Mouse (Mus musculus) embryonic fibroblast, embryonic 13.5 days (primary cell): ENCODE data around the gene Ergic1. TPM values are rescaled to one million over a fixed set of nuclear protein-coding genes. Genes with fewer than 3 reads are reported as not detected.

Source experiments
- H3K27ac ChIP-seq: 2 replicates; pipeline ENCODE4 v1.5.1; 2012; ENCODE audit warnings: low read length, control low read depth, inconsistent platforms; ENCODE audit not compliant: insufficient read depth
- H3K4me1 ChIP-seq: 2 replicates; pipeline ENCODE4 v1.6.1; 2011; ENCODE audit warnings: low read length; ENCODE audit not compliant: control insufficient read depth, insufficient read depth
- H3K4me3 ChIP-seq: 2 replicates; pipeline ENCODE4 v1.5.1; 2011; ENCODE audit warnings: mild to moderate bottlenecking, control low read depth, low read length; ENCODE audit not compliant: insufficient read depth
- CTCF ChIP-seq: IDR thresholded peaks from 2 replicates; pipeline ENCODE4 v1.5.1; 2011; ENCODE audit warnings: mild to moderate bottlenecking, control low read depth, low read length, moderate library complexity, borderline replicate concordance; ENCODE audit not compliant: insufficient read depth
- POLR2A ChIP-seq: IDR thresholded peaks from 2 replicates; pipeline ENCODE4 v1.6.1; 2011; ENCODE audit warnings: low read depth, mild to moderate bottlenecking, control low read depth, low read length, moderate library complexity
- polyA plus RNA-seq: library from polyadenylated mRNA; stranded (reverse); fragments of >200 nt; gene quantifications from 2 replicates; pipeline ENCODE4 v1.2.4, GENCODE M21; 2011; ENCODE audit warnings: low read depth; ENCODE audit not compliant: missing spikeins, insufficient read length

The Ergic1 gene
- polyA plus RNA-seq, 1 experiment, result 376 TPM

DNA sequence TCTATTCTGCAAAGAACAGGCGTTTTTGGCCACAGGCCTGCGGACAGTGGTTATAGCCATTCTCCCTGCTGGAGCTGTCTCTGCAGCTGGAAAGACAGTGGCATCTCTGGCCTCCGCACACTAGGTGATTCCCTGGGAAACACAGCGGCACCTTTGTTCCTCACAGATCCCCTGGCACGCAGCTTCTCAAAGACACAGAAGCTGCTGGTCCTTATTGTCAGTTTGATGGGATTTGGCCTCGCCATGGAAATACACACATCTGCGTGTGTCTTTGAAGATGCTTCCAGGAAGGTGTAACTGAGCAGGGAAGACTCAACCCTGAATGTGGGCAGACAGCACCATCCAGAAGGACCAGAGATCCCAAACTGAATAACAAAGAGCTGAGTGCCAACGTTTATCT lies 42.0 kb downstream of the Ergic1 start:
- peaks cover 30% of the 10 kb centered on the region for H3K4me1 ChIP-seq
- TF ChIP-seq POLR2A (no peak), CTCF (no peak)
- peak overlapping the region; percentile 15 for H3K27ac ChIP-seq
- H3K4me3 ChIP-seq, result no peak overlapping the region

DNA sequence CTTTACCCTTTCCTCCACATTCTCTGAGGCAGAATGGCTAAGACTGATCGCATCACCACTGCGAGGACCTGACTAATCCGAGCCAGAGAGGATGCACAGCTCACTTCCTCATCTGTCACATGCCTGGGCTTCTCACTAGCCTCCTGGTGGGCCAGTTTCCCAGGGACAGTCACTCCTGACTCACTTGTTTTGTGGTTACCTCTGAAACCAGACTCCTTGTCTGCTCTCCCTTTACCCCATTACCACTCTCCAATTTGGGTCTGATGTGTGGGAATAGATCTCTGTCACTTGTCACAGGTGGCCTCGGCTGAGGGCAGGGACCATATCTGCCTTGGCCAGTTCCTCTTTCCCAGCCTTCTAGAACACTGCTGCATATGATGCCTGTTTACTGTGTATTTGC lies 44.3 kb downstream of the Ergic1 start:
- Histone ChIP-seq H3K27ac (peak overlapping the region; percentile 79), H3K4me1 (peaks cover 42% of the 10 kb centered on the region)
- TF ChIP-seq POLR2A, result no peak
- no peak for TF ChIP-seq CTCF

DNA sequence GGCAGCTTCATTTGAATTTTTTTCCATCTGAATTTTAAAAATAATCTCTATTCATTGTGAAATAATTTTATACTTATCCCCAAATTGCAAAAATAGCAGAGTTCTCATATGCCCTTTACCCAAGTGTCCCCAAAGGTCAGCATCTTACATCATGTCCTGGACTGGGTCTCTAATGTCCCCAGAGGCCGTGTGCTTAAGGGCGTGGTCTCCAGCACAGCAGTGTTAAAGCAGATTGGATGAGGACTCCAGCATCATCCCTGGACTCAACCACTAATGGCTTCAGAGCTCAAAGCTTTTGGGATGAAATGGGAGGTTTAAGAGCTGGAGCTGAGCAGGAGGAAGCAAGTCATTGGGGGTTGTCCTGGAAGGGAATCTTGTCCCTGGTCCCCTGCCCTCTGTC lies 45.2 kb downstream of the Ergic1 start:
- H3K4me1 ChIP-seq, result peaks cover 45% of the 10 kb centered on the region
- H3K27ac ChIP-seq, result peak overlapping the region; percentile 76; the same call in 1 of the 2 replicates
- TF ChIP-seq POLR2A, result no peak
- H3K4me3 ChIP-seq, result no peak overlapping the region

More for the DNA sequence above, 44.3 kb downstream of the Ergic1 start:
- H3K4me3 ChIP-seq, result no peak overlapping the region

DNA sequence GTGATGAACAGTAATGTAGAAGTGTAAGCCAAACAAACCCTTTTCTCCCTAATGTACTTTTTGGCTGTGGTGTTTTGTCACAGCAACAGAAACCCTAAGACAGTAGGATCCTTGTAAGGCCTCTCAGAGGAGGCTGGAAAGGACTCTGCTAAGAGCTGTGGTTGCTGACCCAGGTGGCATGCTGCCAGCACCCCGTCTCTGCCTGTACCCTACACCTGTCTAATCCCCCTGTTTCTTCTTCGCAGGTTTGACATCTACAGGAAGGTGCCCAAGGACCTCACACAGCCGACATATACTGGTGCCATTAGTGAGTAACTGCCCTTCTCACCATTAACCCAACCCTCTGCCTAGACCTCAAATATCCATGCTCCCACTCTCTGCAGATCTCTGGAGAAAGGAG lies 47.1 kb downstream of the Ergic1 start:
- TF ChIP-seq CTCF, result no peak
- no peak for TF ChIP-seq POLR2A
- Histone ChIP-seq H3K27ac (no peak overlapping the region; the same call in 1 of the 2 replicates), H3K4me3 (no peak overlapping the region), H3K4me1 (peaks cover 36% of the 10 kb centered on the region)

DNA sequence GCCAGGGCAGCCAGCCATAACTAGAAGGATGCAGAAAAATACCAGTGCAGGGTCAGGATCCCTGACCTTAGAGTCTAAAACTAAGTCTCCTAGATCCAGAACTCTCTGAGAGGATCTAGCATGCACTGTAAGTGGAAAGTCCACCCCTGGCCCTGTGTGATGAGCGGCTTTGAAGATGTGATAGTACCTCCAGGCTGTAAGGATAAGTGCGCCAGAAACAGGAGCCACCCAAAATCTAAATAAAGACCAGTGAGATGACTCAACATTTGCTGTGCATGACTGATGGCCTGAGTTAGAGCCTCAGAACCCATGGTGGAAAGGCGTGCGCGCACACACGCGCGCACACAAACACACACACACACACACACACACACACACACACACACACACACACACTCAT lies 47.6 kb downstream of the Ergic1 start:
- Histone ChIP-seq H3K4me1 (peaks cover 36% of the 10 kb centered on the region), H3K4me3 (no peak overlapping the region)
- TF ChIP-seq POLR2A (no peak), CTCF (no peak)

DNA sequence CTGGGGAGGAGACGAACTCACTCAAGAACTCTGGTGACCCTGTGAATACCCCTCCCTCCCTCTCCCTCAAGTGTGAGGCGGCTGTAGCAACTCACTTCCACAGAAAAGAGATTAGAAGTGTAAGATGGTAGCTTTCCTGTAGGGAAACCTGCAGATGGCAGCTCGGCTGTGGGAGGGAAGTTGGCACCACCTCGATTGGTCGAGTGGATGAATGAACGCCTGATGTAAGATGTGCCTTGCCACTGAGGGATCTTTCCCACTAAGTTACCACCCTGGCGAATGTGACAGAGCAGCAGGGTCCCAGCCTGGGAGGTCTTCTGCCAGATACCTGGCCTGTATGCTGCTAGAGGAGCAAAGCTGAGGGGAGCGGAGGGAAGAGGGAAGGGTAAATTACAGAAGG lies 48.5 kb downstream of the Ergic1 start:
- TF ChIP-seq CTCF (no peak), POLR2A (no peak)
- Histone ChIP-seq H3K4me3 (no peak overlapping the region), H3K27ac (no peak overlapping the region), H3K4me1 (peaks cover 38% of the 10 kb centered on the region)

More for the DNA sequence above, 47.6 kb downstream of the Ergic1 start:
- H3K27ac ChIP-seq, result peak overlapping the region; percentile 32; the same call in 1 of the 2 replicates

DNA sequence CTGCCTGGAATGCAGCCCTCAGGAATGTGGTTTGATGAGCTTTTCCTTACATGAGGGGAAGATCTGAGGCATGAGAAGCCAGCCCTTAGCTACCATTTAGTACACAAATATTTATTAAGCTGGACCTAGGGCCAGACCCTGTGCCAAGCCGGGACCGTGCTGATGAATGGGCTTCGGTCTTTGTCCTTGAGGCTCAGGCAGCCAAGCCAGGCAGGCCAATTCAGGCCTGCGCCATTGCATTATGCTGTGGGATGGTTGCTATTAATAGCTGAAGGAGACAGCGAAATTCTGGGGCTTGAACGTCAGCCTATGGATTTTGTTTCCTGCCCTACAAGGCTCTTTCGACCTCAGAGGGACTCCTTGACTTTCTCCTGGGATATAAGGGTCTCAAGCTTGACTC lies 50.0 kb downstream of the Ergic1 start:
- H3K27ac ChIP-seq, result peak overlapping the region; percentile 52
- H3K4me1 ChIP-seq, result peaks cover 27% of the 10 kb centered on the region
- no peak overlapping the region for H3K4me3 ChIP-seq
- TF ChIP-seq POLR2A, result no peak
- no peak for TF ChIP-seq CTCF

DNA sequence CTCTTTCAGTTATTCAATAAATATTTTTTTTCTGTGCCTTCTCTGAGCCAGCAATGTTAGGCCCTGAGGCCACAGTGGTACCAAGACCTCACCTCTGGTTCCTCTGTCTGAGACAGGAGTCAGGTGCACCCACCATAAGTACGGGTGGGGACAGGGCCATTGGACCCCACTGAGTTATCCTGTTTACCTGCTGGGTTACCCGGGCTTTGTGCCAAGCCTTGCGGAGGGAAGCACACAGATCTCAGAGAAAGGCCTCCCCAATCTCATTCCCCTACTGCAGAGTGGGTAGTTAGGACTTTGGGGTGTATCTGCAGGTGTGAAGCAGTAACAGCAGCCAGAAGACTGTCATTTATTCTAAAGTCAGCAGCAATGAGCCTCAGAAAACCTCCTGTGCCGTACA lies 50.6 kb downstream of the Ergic1 start:
- TF ChIP-seq CTCF, result no peak
- no peak for TF ChIP-seq POLR2A
- H3K4me1 ChIP-seq, result peaks cover 27% of the 10 kb centered on the region
- H3K27ac ChIP-seq, result peak overlapping the region; percentile 52; the same call in 1 of the 2 replicates
- no peak overlapping the region for H3K4me3 ChIP-seq

DNA sequence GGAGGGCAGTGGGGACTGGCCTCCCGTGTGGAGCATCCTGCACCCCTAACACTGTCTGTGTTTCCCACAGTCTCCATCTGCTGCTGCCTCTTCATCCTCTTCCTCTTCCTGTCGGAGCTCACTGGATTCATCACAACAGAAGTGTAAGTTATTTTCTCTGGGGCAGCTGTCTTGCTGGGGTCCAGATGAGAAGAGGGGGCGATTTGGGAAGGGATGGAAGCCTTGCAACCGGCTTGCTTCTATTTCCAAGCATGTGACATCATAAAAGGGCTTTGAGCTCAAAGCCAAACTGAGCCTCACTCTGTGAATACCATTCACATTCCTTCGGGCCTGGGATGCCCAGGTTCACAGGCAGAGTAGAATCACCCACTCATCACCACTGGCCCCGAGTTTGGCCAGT lies 53.0 kb downstream of the Ergic1 start:
- Histone ChIP-seq H3K27ac (peak overlapping the region; percentile 32), H3K4me1 (peaks cover 24% of the 10 kb centered on the region), H3K4me3 (no peak overlapping the region)
- no peak for TF ChIP-seq POLR2A
- TF ChIP-seq CTCF, result no peak

DNA sequence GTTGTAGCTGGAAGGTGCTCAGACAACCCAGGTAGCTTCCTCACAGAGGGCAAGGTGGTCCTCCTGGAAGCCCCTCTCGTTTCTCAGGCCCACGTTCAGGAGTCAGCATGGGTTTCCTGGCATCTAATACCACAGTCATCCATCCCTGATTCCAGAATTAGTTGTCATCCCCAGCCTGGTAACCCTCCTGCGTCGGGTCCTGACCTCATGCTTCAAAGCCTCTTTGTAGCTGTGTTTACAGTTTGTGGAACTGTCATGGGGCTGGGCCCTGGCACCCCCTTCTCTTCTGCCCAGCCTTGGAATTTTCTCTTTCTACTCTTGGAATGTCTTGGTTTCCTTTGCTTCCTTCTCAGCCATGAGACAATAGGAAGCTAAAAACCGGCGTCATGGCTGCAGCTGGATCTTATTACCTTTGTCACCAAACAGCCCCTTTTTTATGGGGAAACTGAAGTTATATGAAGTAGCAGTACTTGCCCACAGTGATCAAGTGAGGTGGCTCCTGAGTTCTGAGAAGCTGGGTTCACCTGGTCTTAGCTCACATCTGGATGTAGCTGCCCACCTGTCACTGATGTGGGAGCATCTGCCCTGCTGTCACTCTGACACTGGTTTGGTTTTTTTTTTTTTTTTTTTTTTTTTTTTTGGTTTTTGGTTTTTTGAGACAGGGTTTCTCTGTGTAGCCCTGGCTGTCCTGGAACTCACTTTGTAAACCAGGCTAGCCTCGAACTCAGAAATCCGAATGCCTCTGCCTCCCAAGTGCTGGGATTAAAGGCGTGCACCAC lies 53.6 kb downstream of the Ergic1 start:
- Histone ChIP-seq H3K4me1 (peaks cover 24% of the 10 kb centered on the region), H3K27ac (peak overlapping the region; percentile 32), H3K4me3 (no peak overlapping the region)
- no peak for TF ChIP-seq CTCF
- no peak for TF ChIP-seq POLR2A

DNA sequence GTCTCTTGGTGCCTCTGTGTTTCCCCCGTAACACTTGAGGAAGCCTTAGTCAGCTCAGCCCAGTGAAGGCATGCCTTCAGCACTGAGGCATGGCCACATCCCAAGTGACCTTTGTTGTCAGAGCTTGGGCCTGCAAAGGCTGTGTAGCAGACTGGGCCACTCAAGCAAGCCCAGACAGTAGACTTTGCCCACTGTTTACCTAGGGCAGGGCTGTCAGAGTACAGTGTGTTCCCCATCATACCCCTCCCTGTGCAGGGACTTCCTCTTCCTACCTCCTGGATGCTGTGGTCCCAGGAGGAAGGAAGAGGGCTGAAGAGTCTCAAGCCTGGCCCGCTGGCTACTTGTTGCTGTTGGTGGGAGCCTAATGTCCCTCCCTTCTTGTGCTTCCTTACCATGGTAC lies 55.4 kb downstream of the Ergic1 start:
- no peak overlapping the region for H3K27ac ChIP-seq
- TF ChIP-seq POLR2A (no peak), CTCF (no peak)
- no peak overlapping the region for H3K4me3 ChIP-seq
- peaks cover 8% of the 10 kb centered on the region for H3K4me1 ChIP-seq
